Mouse (Mus musculus) limb, embryonic 15.5 days (tissue): Measurements from ENCODE around the gene Cox8b. TPM values are rescaled to one million over a fixed set of nuclear protein-coding genes. Genes with fewer than 3 reads are reported as not detected.

ENCODE experiments used
- ATAC-seq: fragments of 200-750 bp; cut with Nextera tagmentation; 2 replicates; pipeline ENCODE4 v1.8.0; 2017; ENCODE audit warnings: low read depth, moderate TSS enrichment; ENCODE audit not compliant: insufficient number of reproducible peaks, low FRiP score, low TSS enrichment
- H3K27ac ChIP-seq: fragments of 300-500 bp; sonication (generic); 2 replicates; pipeline ENCODE4 v1.5.1; 2015; ENCODE audit warnings: moderate library complexity, mild to moderate bottlenecking, inconsistent platforms
- H3K27me3 ChIP-seq: fragments of 300-500 bp; sonication (generic); 2 replicates; pipeline ENCODE4 v1.6.1; 2015; ENCODE audit warnings: inconsistent platforms
- H3K36me3 ChIP-seq: fragments of 300-500 bp; sonication (generic); 2 replicates; pipeline ENCODE4 v1.6.1; 2015; ENCODE audit warnings: inconsistent platforms
- H3K4me1 ChIP-seq: fragments of 300-500 bp; sonication (generic); 2 replicates; pipeline ENCODE4 v1.6.1; 2015; ENCODE audit warnings: inconsistent platforms
- H3K4me2 ChIP-seq: fragments of 300-500 bp; sonication (generic); 2 replicates; pipeline ENCODE4 v1.6.1; 2015; ENCODE audit warnings: mild to moderate bottlenecking, inconsistent platforms
- H3K4me3 ChIP-seq: fragments of 300-500 bp; sonication (generic); 2 replicates; pipeline ENCODE4 v1.5.1; 2015; ENCODE audit warnings: mild to moderate bottlenecking, inconsistent platforms
- H3K9ac ChIP-seq: fragments of 300-500 bp; sonication (generic); 2 replicates; pipeline ENCODE4 v1.6.1; 2015; ENCODE audit warnings: inconsistent platforms
- H3K9me3 ChIP-seq: fragments of 300-500 bp; sonication (generic); 2 replicates; pipeline ENCODE4 v1.6.1; 2016; ENCODE audit warnings: inconsistent platforms
- WGBS: fragments of 180-500 bp; shearing (Covaris S2); methylation state at CpG from one replicate; pipeline ENCODE4 v1.1.7; 2015; 5-methylcytosine and 5-hydroxymethylcytosine counted together
- polyA plus RNA-seq: library from polyadenylated mRNA; unstranded; fragments of >200 nt; fragmentation: Nextera tagmentation; extraction: Ambion mirVana; gene quantifications from 2 replicates; pipeline ENCODE4 v1.2.1, GENCODE M21; 2015

Gene Cox8b
- polyA plus RNA-seq, 1 experiment from 2014 or later = 19.6 TPM

- peak overlapping the region; percentile 92 for H3K27ac ChIP-seq
- H3K4me3 ChIP-seq = peak overlapping the region; percentile 86
- peaks cover 30% of the 10 kb centered on the region for H3K36me3 ChIP-seq
- ATAC-seq = 0 out of 2 replicates have a peak, but pooled peaks have one; percentile 33
- H3K9me3 ChIP-seq = no peaks in the 10 kb centered on the region
- no peaks in the 10 kb centered on the region for H3K27me3 ChIP-seq
- peaks cover 15% of the 10 kb centered on the region for H3K4me1 ChIP-seq
- H3K4me2 ChIP-seq = peak overlapping the region; percentile 74
- WGBS = 0% methylated on average over 12 of the region's 12 CpGs
- peak overlapping the region; percentile 82 for H3K9ac ChIP-seq
Observed at GRCm38 (mm10) chr7:140882469-140882803, 17.8 kb downstream of the Cox8b start.

GRCm38 (mm10) chr7:140881696-140882468, 18.4 kb downstream of the Cox8b start, which contains the start of the genes Psmd13 and Sirt3:
Psmd13 (plus strand) TSS chr7:140881968.
Sirt3 (minus strand) TSS chr7:140882309.
- H3K4me1 ChIP-seq = peaks cover 15% of the 10 kb centered on the region
- peak within 1 kb of the TSS; percentile 74 for H3K4me2 ChIP-seq
- ATAC-seq = peak; percentile 93
- H3K27me3 ChIP-seq = no peaks in the 10 kb centered on the region
- H3K9ac ChIP-seq = peak within 1 kb of the TSS; percentile 82
- WGBS = under 1% methylated on average over 59 of the region's 59 CpGs
- peaks cover 29% of the 10 kb centered on the region for H3K36me3 ChIP-seq
- H3K4me3 ChIP-seq = peak within 1 kb of the TSS; percentile 86
- no peaks in the 10 kb centered on the region for H3K9me3 ChIP-seq
- peak within 1 kb of the TSS; percentile 92 for H3K27ac ChIP-seq

- Histone ChIP-seq H3K9ac (peak overlapping the region; percentile 71; the same call in 1 of the 2 replicates), H3K4me3 (peak overlapping the region; percentile 86), H3K27me3 (no peaks in the 10 kb centered on the region), H3K4me1 (peaks cover 15% of the 10 kb centered on the region), H3K9me3 (no peaks in the 10 kb centered on the region), H3K27ac (no peak overlapping the region), H3K36me3 (peaks cover 29% of the 10 kb centered on the region), H3K4me2 (peak overlapping the region; percentile 74)
- ATAC-seq = no peak
- 12% methylated on average over 8 of the region's 8 CpGs for WGBS
Observed at GRCm38 (mm10) chr7:140880865-140881515, 19.3 kb downstream of the Cox8b start.

DNA sequence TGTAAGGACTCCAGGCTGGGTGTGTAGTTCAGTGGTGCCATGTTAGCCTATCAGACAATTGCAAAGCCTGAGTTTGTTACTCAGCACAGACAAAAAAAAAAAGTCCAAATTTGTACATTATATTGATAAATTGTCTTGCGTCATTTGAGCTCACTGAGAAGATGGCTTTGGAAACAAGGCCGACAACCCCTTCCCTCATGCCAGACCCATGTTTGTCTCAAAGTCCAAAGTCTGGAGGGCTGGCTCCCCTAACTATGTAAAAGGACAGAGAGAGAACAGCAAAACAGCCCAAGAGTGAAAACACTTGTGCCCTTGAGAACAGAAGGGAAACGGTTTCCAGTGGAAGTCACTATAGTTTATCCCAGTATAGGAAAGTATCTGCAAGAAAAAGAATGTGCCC, 19.8 kb downstream of the Cox8b start:
- Histone ChIP-seq H3K4me2 (no peak overlapping the region), H3K27me3 (no peaks in the 10 kb centered on the region), H3K4me3 (no peak overlapping the region), H3K9ac (no peak overlapping the region), H3K36me3 (peaks cover 28% of the 10 kb centered on the region), H3K9me3 (no peaks in the 10 kb centered on the region), H3K4me1 (peaks cover 15% of the 10 kb centered on the region), H3K27ac (no peak overlapping the region)
- 83% methylated on average over 3 of the region's 3 CpGs for WGBS
- no peak for ATAC-seq

- no peak for ATAC-seq
- Histone ChIP-seq H3K27me3 (no peaks in the 10 kb centered on the region), H3K4me3 (no peak overlapping the region), H3K4me1 (peaks cover 15% of the 10 kb centered on the region), H3K27ac (no peak overlapping the region), H3K9ac (no peak overlapping the region), H3K36me3 (peaks cover 35% of the 10 kb centered on the region), H3K9me3 (no peaks in the 10 kb centered on the region), H3K4me2 (no peak overlapping the region)
- WGBS = 89% methylated on average over 7 of the region's 7 CpGs
Observed at GRCm38 (mm10) chr7:140879355-140879754, 20.9 kb downstream of the Cox8b start.

GRCm38 (mm10) chr7:140877364-140877763, 22.9 kb downstream of the Cox8b start:
- Histone ChIP-seq H3K27ac (no peak overlapping the region), H3K27me3 (no peaks in the 10 kb centered on the region), H3K4me2 (no peak overlapping the region), H3K4me1 (peaks cover 5% of the 10 kb centered on the region; the same call in 1 of the 2 replicates), H3K9ac (no peak overlapping the region), H3K9me3 (no peaks in the 10 kb centered on the region), H3K4me3 (no peak overlapping the region), H3K36me3 (peaks cover 35% of the 10 kb centered on the region)
- WGBS = 70% methylated on average over 6 of the region's 6 CpGs
- no peak for ATAC-seq

DNA sequence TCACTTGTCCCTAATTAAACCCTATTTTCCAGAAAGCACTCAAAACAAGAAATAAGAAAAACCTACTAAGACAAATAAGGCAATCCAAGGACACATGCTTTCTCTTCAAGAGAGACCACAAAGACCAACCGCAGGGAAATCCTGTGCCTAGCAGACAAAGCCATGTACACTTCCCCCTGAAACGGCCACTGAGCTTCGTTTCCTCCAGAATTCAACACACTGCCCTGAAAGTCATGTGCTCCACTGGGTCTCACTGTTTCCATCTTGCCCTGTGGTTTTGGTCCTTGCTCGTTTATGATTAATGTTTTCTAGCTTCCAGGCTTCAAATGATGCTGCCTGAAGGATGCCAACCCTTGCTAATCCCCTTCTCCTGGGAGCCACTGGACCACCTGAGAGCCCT, 26.0 kb downstream of the Cox8b start:
- no peaks in the 10 kb centered on the region for H3K27me3 ChIP-seq
- H3K36me3 ChIP-seq = peaks cover 44% of the 10 kb centered on the region
- H3K9ac ChIP-seq = no peak overlapping the region
- H3K27ac ChIP-seq = no peak overlapping the region
- 88% methylated on average over 4 of the region's 4 CpGs for WGBS
- ATAC-seq = no peak
- no peaks in the 10 kb centered on the region for H3K4me1 ChIP-seq
- no peak overlapping the region for H3K4me2 ChIP-seq
- H3K4me3 ChIP-seq = no peak overlapping the region
- no peaks in the 10 kb centered on the region for H3K9me3 ChIP-seq

- no peak overlapping the region for H3K4me2 ChIP-seq
- peaks cover 75% of the 10 kb centered on the region for H3K36me3 ChIP-seq
- no peak overlapping the region for H3K4me3 ChIP-seq
- H3K9ac ChIP-seq = no peak overlapping the region
- no peaks in the 10 kb centered on the region for H3K4me1 ChIP-seq
- H3K27me3 ChIP-seq = no peaks in the 10 kb centered on the region
- no peak for ATAC-seq
- no peaks in the 10 kb centered on the region for H3K9me3 ChIP-seq
- H3K27ac ChIP-seq = no peak overlapping the region
- 88% methylated on average over 12 of the region's 12 CpGs for WGBS
Observed at GRCm38 (mm10) chr7:140864761-140865160, 35.5 kb downstream of the Cox8b start.

- Histone ChIP-seq H3K9ac (no peak overlapping the region), H3K27ac (no peak overlapping the region), H3K4me1 (peaks cover 20% of the 10 kb centered on the region), H3K9me3 (no peaks in the 10 kb centered on the region), H3K27me3 (no peaks in the 10 kb centered on the region), H3K4me2 (no peak overlapping the region), H3K36me3 (peaks cover 67% of the 10 kb centered on the region), H3K4me3 (no peak overlapping the region)
- no peak for ATAC-seq
- 84% methylated on average over 5 of the region's 5 CpGs for WGBS
Observed at GRCm38 (mm10) chr7:140860728-140861127, 39.5 kb downstream of the Cox8b start.

- Histone ChIP-seq H3K4me1 (peaks cover 25% of the 10 kb centered on the region), H3K9ac (no peak overlapping the region), H3K27ac (no peak overlapping the region), H3K27me3 (no peaks in the 10 kb centered on the region), H3K4me3 (no peak overlapping the region), H3K4me2 (no peak overlapping the region), H3K36me3 (peaks cover 62% of the 10 kb centered on the region), H3K9me3 (no peaks in the 10 kb centered on the region)
- ATAC-seq = no peak
- WGBS = 72% methylated on average over 6 of the region's 6 CpGs
Observed at GRCm38 (mm10) chr7:140859997-140860396, 40.2 kb downstream of the Cox8b start.

DNA sequence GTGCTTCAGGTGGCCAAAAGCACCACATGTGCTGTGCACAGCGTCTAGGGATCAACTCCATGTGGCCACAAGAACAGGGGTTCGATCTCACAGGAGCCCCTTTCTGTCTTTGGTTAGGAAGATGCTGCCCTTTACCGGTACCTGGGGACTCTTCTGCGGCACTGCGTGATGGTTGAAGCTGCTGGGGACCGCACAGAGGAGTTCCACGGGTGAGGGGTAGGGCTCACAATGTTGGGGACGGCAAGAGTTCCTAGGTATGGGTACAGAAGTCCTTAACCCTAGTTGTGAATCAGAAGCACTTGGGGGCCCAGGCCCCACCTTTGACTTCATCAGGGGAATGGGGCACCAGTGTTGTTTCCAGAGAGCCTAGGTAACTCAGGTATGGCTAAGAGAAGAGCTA, 41.5 kb downstream of the Cox8b start:
- WGBS = 96% methylated on average over 8 of the region's 8 CpGs
- no peaks in the 10 kb centered on the region for H3K9me3 ChIP-seq
- peak overlapping the region; percentile 80; the same call in 1 of the 2 replicates for H3K4me3 ChIP-seq
- ATAC-seq = no peak
- no peaks in the 10 kb centered on the region for H3K27me3 ChIP-seq
- H3K27ac ChIP-seq = no peak overlapping the region
- peak overlapping the region; percentile 98 for H3K4me2 ChIP-seq
- H3K9ac ChIP-seq = no peak overlapping the region
- peaks cover 62% of the 10 kb centered on the region for H3K36me3 ChIP-seq
- peaks cover 31% of the 10 kb centered on the region for H3K4me1 ChIP-seq
